In the genomic region with DNA sequence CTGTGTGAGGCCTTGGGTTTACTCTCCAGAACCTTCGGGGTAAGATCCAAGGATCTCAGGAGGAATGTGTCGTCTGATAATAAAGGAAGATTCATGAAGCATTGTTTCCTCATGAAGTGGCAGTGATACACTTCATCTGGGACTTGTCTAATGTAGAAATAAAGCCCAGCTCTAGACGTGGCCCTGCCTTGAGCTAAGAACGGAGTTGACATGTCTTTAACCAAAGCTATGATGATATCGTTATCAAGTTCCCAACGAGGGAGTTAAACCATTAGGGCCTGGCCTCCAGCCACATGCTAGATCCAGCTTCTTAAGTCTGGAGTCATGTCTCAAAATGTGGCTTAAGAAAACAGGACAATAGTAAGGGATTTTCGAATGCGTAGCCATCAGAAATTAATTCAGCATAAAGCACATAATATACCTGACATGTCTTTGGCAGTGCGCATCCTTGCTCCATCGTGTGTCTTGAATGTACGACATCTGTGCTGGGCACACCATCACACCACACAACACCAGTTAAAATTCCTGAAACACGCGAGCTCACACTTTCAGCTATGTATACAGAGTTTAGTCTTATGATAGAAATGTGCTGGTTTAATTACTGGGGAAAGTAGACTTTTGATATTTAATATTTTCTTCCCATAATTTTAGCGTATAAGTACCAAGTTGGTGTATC, we compare ENCODE assay signal across 23 mouse cellular contexts. TPM values are rescaled to one million over a fixed set of nuclear protein-coding genes. Genes with fewer than 3 reads are reported as not detected.
A peak's percentile ranks its signal among the peaks of the same experiment; 100 is the strongest.
DNase-seq lines count a peak whose midpoint lies in the region; ATAC-seq lines count a peak whose summit lies in the region.
"Had no signal": no experiment of that assay in that cellular context is flagged by ENCODE, and none has a peak within 500 bp of the region (broad histone marks: within the 10 kb centered on the region; RNA-seq: fewer than 3 reads in every experiment).

No protein-coding gene starts in this region.

- no peak overlapping the region for H3K27ac ChIP-seq in embryonic facial prominence, embryonic 14.5 days (replicated peaks; ENCODE audit: low read depth, low read length)
- H3K27ac ChIP-seq in embryonic facial prominence, embryonic 10.5 days (replicated peaks), result no peak overlapping the region
- H3K27ac ChIP-seq in heart, embryonic 10.5 days, result no peak overlapping the region
- H3K27ac ChIP-seq in midbrain, embryonic 15.5 days, result no peak overlapping the region
- H3K27ac ChIP-seq: embryonic facial prominence, embryonic 12.5 days; forebrain, embryonic 13.5 days; hindbrain, embryonic 13.5 days; hindbrain, postnatal 0 days had no signal

- no peak for ATAC-seq in embryonic facial prominence, embryonic 14.5 days (ENCODE audit: low read depth)
- no peak for ATAC-seq in midbrain, embryonic 15.5 days (replicated peaks)
- ATAC-seq: CD4-positive, CD25-positive, alpha-beta regulatory T cell, adult 4 months; forebrain, embryonic 13.5 days; forebrain, postnatal 0 days; hindbrain, postnatal 0 days had no signal

- H3K9me3 ChIP-seq in embryonic facial prominence, embryonic 14.5 days (ENCODE audit: control insufficient read depth, low read length), result no peaks in the 10 kb centered on the region
- no peaks in the 10 kb centered on the region for H3K9me3 ChIP-seq in embryonic facial prominence, embryonic 10.5 days
- H3K9me3 ChIP-seq in heart, embryonic 10.5 days, result no peaks in the 10 kb centered on the region
- H3K9me3 ChIP-seq in midbrain, embryonic 15.5 days, result no peaks in the 10 kb centered on the region
- H3K9me3 ChIP-seq: embryonic facial prominence, embryonic 12.5 days; forebrain, embryonic 13.5 days; G1E; hindbrain, embryonic 13.5 days had no signal

- H3K4me1 ChIP-seq in embryonic facial prominence, embryonic 14.5 days (ENCODE audit: control insufficient read depth, insufficient read depth, low read length), result peaks cover 5% of the 10 kb centered on the region; the same call in 1 of the 2 replicates
- H3K4me1 ChIP-seq in embryonic facial prominence, embryonic 10.5 days, result no peaks in the 10 kb centered on the region
- no peaks in the 10 kb centered on the region for H3K4me1 ChIP-seq in heart, embryonic 10.5 days
- H3K4me1 ChIP-seq in midbrain, embryonic 15.5 days, result no peaks in the 10 kb centered on the region
- H3K4me1 ChIP-seq: embryonic facial prominence, embryonic 12.5 days; forebrain, embryonic 13.5 days; hindbrain, embryonic 13.5 days had no signal

- no peaks in the 10 kb centered on the region for H3K27me3 ChIP-seq in embryonic facial prominence, embryonic 14.5 days (replicated peaks; ENCODE audit: control insufficient read depth, insufficient read depth, low read length)
- H3K27me3 ChIP-seq in embryonic facial prominence, embryonic 10.5 days (replicated peaks; ENCODE audit: low read depth, poor library complexity, severe bottlenecking), result no peaks in the 10 kb centered on the region
- H3K27me3 ChIP-seq in heart, embryonic 10.5 days (ENCODE audit: insufficient read depth, poor library complexity, severe bottlenecking), result no peaks in the 10 kb centered on the region
- no peaks in the 10 kb centered on the region for H3K27me3 ChIP-seq in midbrain, embryonic 15.5 days (replicated peaks)
- H3K27me3 ChIP-seq: embryonic facial prominence, embryonic 12.5 days; forebrain, embryonic 13.5 days; hindbrain, embryonic 13.5 days had no signal

- 0 out of 2 replicates have a peak, but pooled peaks cover 6% of the 10 kb centered on the region for H3K36me3 ChIP-seq in embryonic facial prominence, embryonic 14.5 days (ENCODE audit: control insufficient read depth, insufficient read depth, low read length)
- H3K36me3 ChIP-seq in embryonic facial prominence, embryonic 10.5 days (replicated peaks), result peaks cover 51% of the 10 kb centered on the region
- H3K36me3 ChIP-seq in heart, embryonic 10.5 days, result peaks cover 43% of the 10 kb centered on the region
- H3K36me3 ChIP-seq in midbrain, embryonic 15.5 days (replicated peaks), result no peaks in the 10 kb centered on the region
- H3K36me3 ChIP-seq: hindbrain, embryonic 13.5 days had no signal

- DNase-seq in embryonic facial prominence, embryonic 14.5 days (ENCODE audit: low spot score), result peak; percentile 27
- DNase-seq in embryonic facial prominence, embryonic 10.5 days (ENCODE audit: low spot score), result no peak
- peak; percentile 34 for DNase-seq in heart, postnatal 4 days
- DNase-seq in heart, embryonic 10.5 days (ENCODE audit: low spot score), result no peak
- peak; percentile 32 for DNase-seq in urinary bladder, postnatal 14 days (ENCODE audit: low spot score)
- no peak for DNase-seq in urinary bladder, postnatal 10 days (ENCODE audit: low spot score)
- DNase-seq in lung, postnatal 4 days, result peak; percentile 35 to 49
- DNase-seq: adrenal gland, adult 8-10 months; adrenal gland, postnatal 36 days; B cell, adult 2 months; cerebellum, adult 2 months; cerebellum, postnatal 14 days; embryo, embryonic 11 days; forebrain, postnatal 0 days; gastrocnemius, postnatal 14 days had no signal

- no peak overlapping the region for H3K4me3 ChIP-seq in embryonic facial prominence, embryonic 14.5 days (ENCODE audit: low read depth, low read length)
- H3K4me3 ChIP-seq in embryonic facial prominence, embryonic 10.5 days, result no peak overlapping the region
- no peak overlapping the region for H3K4me3 ChIP-seq in heart, embryonic 10.5 days
- no peak overlapping the region for H3K4me3 ChIP-seq in midbrain, embryonic 15.5 days
- H3K4me3 ChIP-seq: embryonic facial prominence, embryonic 12.5 days; forebrain, embryonic 13.5 days; hindbrain, embryonic 13.5 days had no signal

- WGBS in embryonic facial prominence, embryonic 14.5 days, result 84% methylated on average over 14 of the region's 14 CpGs
- WGBS in embryonic facial prominence, embryonic 10.5 days, result 94% methylated on average over 14 of the region's 14 CpGs
- 85% methylated on average over 14 of the region's 14 CpGs for WGBS in heart, embryonic 10.5 days
- WGBS in midbrain, embryonic 15.5 days, result 87% methylated on average over 14 of the region's 14 CpGs

- no peak overlapping the region for H3K4me2 ChIP-seq in embryonic facial prominence, embryonic 14.5 days (ENCODE audit: low read depth, low read length)
- H3K4me2 ChIP-seq in midbrain, embryonic 15.5 days, result no peak overlapping the region
- H3K4me2 ChIP-seq: embryonic facial prominence, embryonic 12.5 days; forebrain, embryonic 13.5 days; heart, embryonic 11.5 days; hindbrain, embryonic 13.5 days had no signal

- H3K9ac ChIP-seq in embryonic facial prominence, embryonic 14.5 days (ENCODE audit: low read depth, low read length), result no peak overlapping the region
- no peak overlapping the region for H3K9ac ChIP-seq in midbrain, embryonic 15.5 days
- H3K9ac ChIP-seq: embryonic facial prominence, embryonic 12.5 days; forebrain, embryonic 13.5 days; forebrain, postnatal 0 days; hindbrain, embryonic 13.5 days had no signal

RNA-seq across cellular contexts. Expression of a gene that starts 49.8 kb away (rescaled TPM):
- polyA plus RNA-seq in embryonic facial prominence, embryonic 14.5 days (2014; fragmentation: Nextera tagmentation; extraction: Ambion mirVana), result 8.6 and 12.1 TPM in 2 replicates
- 20.4 and 24.5 TPM in 2 replicates for polyA plus RNA-seq in embryonic facial prominence, embryonic 10.5 days (2016; fragmentation: Nextera tagmentation; extraction: Ambion mirVana)
- 1 to 10 TPM; 6.6 to 8.0 TPM for total RNA-seq in heart, postnatal 4 days (2021)
- polyA plus RNA-seq in heart, embryonic 10.5 days (2016; fragmentation: Nextera tagmentation; extraction: Ambion mirVana), result 20.1 and 23.2 TPM in 2 replicates
- 6.0 TPM in 2 replicates for polyA plus RNA-seq in midbrain, embryonic 15.5 days (2015; fragmentation: Nextera tagmentation; extraction: Ambion mirVana)

Comparison
In these comparisons a context has a peak if more than half of its experiments do, and no peak if none do; other contexts are left out.
1. DNase-seq: peak in embryonic facial prominence, embryonic 14.5 days (single experiment), heart, postnatal 4 days (single experiment), urinary bladder, postnatal 14 days (single experiment) and lung, postnatal 4 days (2 of 2); none in embryonic facial prominence, embryonic 10.5 days (single experiment), heart, embryonic 10.5 days (single experiment) and urinary bladder, postnatal 10 days (single experiment).